Mouse (Mus musculus) liver (tissue): Measurements from ENCODE around the gene Tbc1d10b.
A peak's percentile ranks its signal among the peaks of the same experiment; 100 is the strongest.

Source experiments
- DNase-seq: peaks from one replicate; pipeline ENCODE4 v3.0.0-alpha.2; 2020; ENCODE audit warnings: mixed read lengths

The Tbc1d10b gene

GRCm38 (mm10) chr7:127224616-127225015, 16.3 kb upstream of the Tbc1d10b start:
- DNase-seq = no peak

GRCm38 (mm10) chr7:127223515-127224478, 15.5 kb upstream of the Tbc1d10b start:
- DNase-seq = peak; percentile 60

GRCm38 (mm10) chr7:127223106-127223505, 14.8 kb upstream of the Tbc1d10b start:
- DNase-seq = no peak

GRCm38 (mm10) chr7:127220440-127220839, 12.2 kb upstream of the Tbc1d10b start:
- no peak for DNase-seq

GRCm38 (mm10) chr7:127218670-127219069, 10.4 kb upstream of the Tbc1d10b start:
- DNase-seq = no peak

- no peak for DNase-seq
These were observed 9.8 kb upstream of the Tbc1d10b start for GRCm38 (mm10) chr7:127217901-127218642.

- no peak for DNase-seq
These were observed 9.2 kb upstream of the Tbc1d10b start for GRCm38 (mm10) chr7:127217475-127217874.

GRCm38 (mm10) chr7:127216307-127216706, 8.0 kb upstream of the Tbc1d10b start:
- DNase-seq = no peak

GRCm38 (mm10) chr7:127214981-127215871, 7.0 kb upstream of the Tbc1d10b start:
- peak; percentile 73 for DNase-seq

GRCm38 (mm10) chr7:127214521-127214920, 6.3 kb upstream of the Tbc1d10b start:
- DNase-seq = no peak

- no peak for DNase-seq
These were observed 5.7 kb upstream of the Tbc1d10b start for GRCm38 (mm10) chr7:127213930-127214329.

- peak; percentile 51 for DNase-seq
These were observed 5.2 kb upstream of the Tbc1d10b start for GRCm38 (mm10) chr7:127213485-127213884.

- DNase-seq = no peak
These were observed 4.4 kb upstream of the Tbc1d10b start for GRCm38 (mm10) chr7:127212432-127213250.

GRCm38 (mm10) chr7:127211014-127211745, 2.9 kb upstream of the Tbc1d10b start:
- DNase-seq = no peak

- DNase-seq = no peak
These were observed 2.0 kb upstream of the Tbc1d10b start for GRCm38 (mm10) chr7:127210266-127210665.

GRCm38 (mm10) chr7:127209851-127210250, 1.6 kb upstream of the Tbc1d10b start:
- DNase-seq = no peak

- DNase-seq = peak; percentile 93
These were observed 528 bp upstream of the Tbc1d10b start, which contains the start of gene Mylpf for GRCm38 (mm10) chr7:127208553-127209438. Mylpf (plus strand) TSS chr7:127208890.

- peak; percentile 55 for DNase-seq
These were observed 634 bp downstream of the Tbc1d10b start for GRCm38 (mm10) chr7:127207374-127208294.

- DNase-seq = no peak
These were observed 1.7 kb downstream of the Tbc1d10b start for GRCm38 (mm10) chr7:127206606-127207005.
